Mouse (Mus musculus) stomach, embryonic 15.5 days (tissue): ENCODE measurements around the gene Frem2. TPM values are rescaled to one million over a fixed set of nuclear protein-coding genes. Genes with fewer than 3 reads are reported as not detected.
A peak's percentile ranks its signal among the peaks of the same experiment; 100 is the strongest.

Source experiments
- ATAC-seq: fragments of 200-750 bp; cut with Nextera tagmentation; 2 replicates; pipeline ENCODE4 v1.8.0; 2017; ENCODE audit warnings: low read depth, moderate number of reproducible peaks, moderate TSS enrichment; ENCODE audit not compliant: insufficient read depth, low FRiP score
- H3K27ac ChIP-seq: fragments of 300-500 bp; sonication (generic); 2 replicates; pipeline ENCODE4 v1.5.1; 2015; ENCODE audit warnings: mild to moderate bottlenecking, inconsistent platforms
- H3K27me3 ChIP-seq: fragments of 300-500 bp; sonication (generic); replicated peaks from 2 replicates; pipeline ENCODE4 v1.6.1; 2015; ENCODE audit warnings: inconsistent platforms
- H3K36me3 ChIP-seq: fragments of 300-500 bp; sonication (generic); 2 replicates; pipeline ENCODE4 v1.6.1; 2015; ENCODE audit warnings: inconsistent platforms
- H3K4me1 ChIP-seq: fragments of 300-500 bp; sonication (generic); 2 replicates; pipeline ENCODE4 v1.6.1; 2015; ENCODE audit warnings: inconsistent platforms
- H3K4me2 ChIP-seq: fragments of 300-500 bp; sonication (generic); 2 replicates; pipeline ENCODE4 v1.6.1; 2015; ENCODE audit warnings: mild to moderate bottlenecking, inconsistent platforms
- H3K4me3 ChIP-seq: fragments of 300-500 bp; sonication (generic); replicated peaks from 2 replicates; pipeline ENCODE4 v1.5.1; 2015; ENCODE audit warnings: inconsistent platforms
- H3K9ac ChIP-seq: fragments of 300-500 bp; sonication (generic); 2 replicates; pipeline ENCODE4 v1.6.1; 2015; ENCODE audit warnings: inconsistent platforms
- H3K9me3 ChIP-seq: fragments of 300-500 bp; sonication (generic); 2 replicates; pipeline ENCODE4 v1.6.1; 2016; ENCODE audit warnings: inconsistent platforms
- WGBS: fragments of 180-500 bp; shearing (Covaris S2); methylation state at CpG from one replicate; pipeline ENCODE4 v1.1.7; 2015; 5-methylcytosine and 5-hydroxymethylcytosine counted together
- polyA plus RNA-seq: library from polyadenylated mRNA; unstranded; fragments of >200 nt; fragmentation: Nextera tagmentation; extraction: Ambion mirVana; gene quantifications from 2 replicates; pipeline ENCODE4 v1.2.1, GENCODE M21; 2015

Frem2 gene
- polyA plus RNA-seq, 1 experiment from 2014 or later: 12.0 TPM

DNA sequence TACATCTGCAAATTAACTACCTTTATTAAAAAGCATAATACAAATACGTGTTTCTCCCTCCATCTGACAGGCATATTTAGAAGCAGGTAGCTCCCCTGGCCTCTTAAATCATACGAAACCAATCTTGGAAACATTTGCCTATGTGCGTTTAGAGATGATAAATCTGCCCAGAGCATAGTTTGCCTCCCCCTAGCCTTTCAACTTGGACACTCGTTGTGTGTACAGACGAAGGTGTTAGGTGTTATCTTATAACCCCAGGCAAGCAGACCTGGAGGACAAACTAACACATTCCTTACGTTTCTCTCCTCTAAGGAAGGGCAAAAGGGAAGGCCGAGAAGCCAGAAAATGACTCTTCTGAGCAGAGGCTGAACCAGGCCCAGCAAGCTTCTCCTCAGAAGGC, 104.5 kb downstream of the Frem2 start:
- no peak overlapping the region for H3K27ac ChIP-seq
- WGBS: 47% methylated on average over 7 of the region's 7 CpGs
- H3K9ac ChIP-seq: no peak overlapping the region

DNA sequence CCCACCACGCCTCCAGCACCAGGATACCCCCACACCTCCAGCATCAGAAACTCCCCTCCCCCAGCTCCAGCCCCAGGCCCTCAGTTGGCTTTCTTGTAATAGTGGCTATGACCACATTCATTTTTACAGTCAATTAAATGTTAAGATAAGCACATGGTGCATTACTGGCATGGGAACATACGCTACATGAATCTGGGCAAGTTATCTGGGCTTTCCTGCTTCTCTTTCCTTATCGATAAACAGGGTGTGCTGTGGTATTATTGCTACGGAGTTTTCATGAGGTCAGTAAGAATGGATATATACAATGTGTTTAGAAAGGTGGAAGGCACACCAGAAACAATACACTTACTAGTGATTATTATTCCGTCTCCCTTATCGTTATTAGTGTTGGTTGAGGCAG, 125.1 kb downstream of the Frem2 start:
- 87% methylated on average over 6 of the region's 6 CpGs for WGBS
- Histone ChIP-seq H3K36me3 (0 out of 2 replicates have a peak, but pooled peaks cover under 1% of the 10 kb centered on the region), H3K27ac (no peak overlapping the region), H3K4me3 (no peak overlapping the region), H3K4me2 (no peak overlapping the region), H3K9ac (no peak overlapping the region), H3K4me1 (no peaks in the 10 kb centered on the region), H3K27me3 (no peaks in the 10 kb centered on the region), H3K9me3 (no peaks in the 10 kb centered on the region)
- ATAC-seq: no peak

More for the DNA sequence above, 104.5 kb downstream of the Frem2 start:
- H3K4me3 ChIP-seq: no peak overlapping the region
- H3K36me3 ChIP-seq: 0 out of 2 replicates have a peak, but pooled peaks cover 3% of the 10 kb centered on the region
- no peak for ATAC-seq
- no peaks in the 10 kb centered on the region for H3K9me3 ChIP-seq
- H3K27me3 ChIP-seq: no peaks in the 10 kb centered on the region
- no peak overlapping the region for H3K4me2 ChIP-seq
- H3K4me1 ChIP-seq: peaks cover 12% of the 10 kb centered on the region; the same call in 1 of the 2 replicates

DNA sequence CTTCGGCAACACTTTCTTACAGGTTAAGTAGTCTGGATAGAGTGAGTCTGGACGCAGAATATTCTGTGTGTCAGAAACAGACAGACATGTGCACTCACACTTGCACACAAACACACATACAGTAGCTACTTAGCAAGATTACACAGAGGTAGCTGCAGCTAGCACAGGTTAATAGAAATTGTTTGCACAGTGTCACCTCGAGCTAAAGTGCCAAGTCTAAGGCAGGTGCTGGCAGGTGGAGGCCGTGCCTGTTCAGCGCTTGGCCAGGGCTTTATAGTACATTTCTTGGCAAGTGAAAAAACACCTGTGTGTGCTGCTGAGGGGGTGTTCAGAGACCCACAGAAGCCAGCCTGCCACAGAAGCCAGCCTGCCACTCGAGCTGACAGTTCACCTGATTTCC, 126.8 kb downstream of the Frem2 start:
- Histone ChIP-seq H3K27ac (no peak overlapping the region), H3K9ac (no peak overlapping the region), H3K27me3 (no peaks in the 10 kb centered on the region), H3K36me3 (no peaks in the 10 kb centered on the region), H3K9me3 (no peaks in the 10 kb centered on the region), H3K4me1 (no peaks in the 10 kb centered on the region), H3K4me2 (no peak overlapping the region), H3K4me3 (no peak overlapping the region)
- ATAC-seq: peak; percentile 86
- WGBS: 56% methylated on average over 6 of the region's 6 CpGs

DNA sequence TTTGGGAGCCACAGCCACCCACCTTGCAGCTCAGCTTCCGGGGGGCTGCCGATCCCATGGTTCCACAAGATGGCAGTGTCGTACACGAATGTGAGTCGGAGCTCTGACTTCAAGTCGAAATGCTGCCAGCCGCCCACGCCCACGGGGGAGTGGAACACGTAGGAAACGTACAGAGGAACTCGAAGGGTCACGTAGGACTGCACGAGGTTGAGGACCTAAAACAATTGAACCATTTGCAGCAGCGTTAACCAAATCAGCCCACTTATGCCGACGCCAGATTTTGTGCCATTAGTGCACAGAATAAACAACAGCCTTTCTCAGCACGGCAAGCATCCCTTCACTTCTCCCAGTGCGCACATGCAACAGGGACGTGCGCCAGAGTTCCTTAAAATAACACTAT, 131.4 kb downstream of the Frem2 start:
- peak; percentile 42; the same call in 1 of the 2 replicates for ATAC-seq
- 6% methylated on average over 21 of the region's 21 CpGs for WGBS
- no peaks in the 10 kb centered on the region for H3K9me3 ChIP-seq

DNA sequence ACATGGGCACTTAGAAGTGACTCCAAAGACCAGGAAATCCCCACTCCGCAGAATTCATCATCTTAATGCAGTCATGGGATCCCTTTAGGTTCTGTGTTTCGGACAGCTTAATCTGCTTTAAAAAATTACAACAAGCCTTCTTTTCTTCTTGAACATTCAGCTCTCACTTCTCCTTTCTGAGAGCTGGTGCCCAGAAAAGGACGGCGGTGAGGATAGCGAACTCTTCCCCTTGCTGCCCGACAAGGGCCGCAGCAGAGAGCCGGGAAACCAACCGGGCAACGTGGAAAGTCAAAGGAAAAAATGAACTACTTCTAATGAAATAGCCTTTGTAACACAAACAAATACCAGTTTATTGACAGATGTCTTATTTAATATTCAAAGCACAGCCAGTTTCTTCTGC, 134.4 kb downstream of the Frem2 start:
- no peaks in the 10 kb centered on the region for H3K27me3 ChIP-seq
- H3K4me2 ChIP-seq: no peak overlapping the region
- no peaks in the 10 kb centered on the region for H3K4me1 ChIP-seq
- H3K36me3 ChIP-seq: no peaks in the 10 kb centered on the region
- ATAC-seq: no peak
- H3K9me3 ChIP-seq: no peaks in the 10 kb centered on the region
- WGBS: 86% methylated on average over 10 of the region's 10 CpGs
- H3K4me3 ChIP-seq: no peak overlapping the region
- H3K9ac ChIP-seq: no peak overlapping the region
- H3K27ac ChIP-seq: no peak overlapping the region

More for the DNA sequence above, 131.4 kb downstream of the Frem2 start:
- Histone ChIP-seq H3K9ac (no peak overlapping the region), H3K4me2 (peak overlapping the region; percentile 52), H3K27ac (no peak overlapping the region), H3K4me3 (peak overlapping the region; percentile 33), H3K36me3 (no peaks in the 10 kb centered on the region), H3K27me3 (no peaks in the 10 kb centered on the region), H3K4me1 (no peaks in the 10 kb centered on the region)

DNA sequence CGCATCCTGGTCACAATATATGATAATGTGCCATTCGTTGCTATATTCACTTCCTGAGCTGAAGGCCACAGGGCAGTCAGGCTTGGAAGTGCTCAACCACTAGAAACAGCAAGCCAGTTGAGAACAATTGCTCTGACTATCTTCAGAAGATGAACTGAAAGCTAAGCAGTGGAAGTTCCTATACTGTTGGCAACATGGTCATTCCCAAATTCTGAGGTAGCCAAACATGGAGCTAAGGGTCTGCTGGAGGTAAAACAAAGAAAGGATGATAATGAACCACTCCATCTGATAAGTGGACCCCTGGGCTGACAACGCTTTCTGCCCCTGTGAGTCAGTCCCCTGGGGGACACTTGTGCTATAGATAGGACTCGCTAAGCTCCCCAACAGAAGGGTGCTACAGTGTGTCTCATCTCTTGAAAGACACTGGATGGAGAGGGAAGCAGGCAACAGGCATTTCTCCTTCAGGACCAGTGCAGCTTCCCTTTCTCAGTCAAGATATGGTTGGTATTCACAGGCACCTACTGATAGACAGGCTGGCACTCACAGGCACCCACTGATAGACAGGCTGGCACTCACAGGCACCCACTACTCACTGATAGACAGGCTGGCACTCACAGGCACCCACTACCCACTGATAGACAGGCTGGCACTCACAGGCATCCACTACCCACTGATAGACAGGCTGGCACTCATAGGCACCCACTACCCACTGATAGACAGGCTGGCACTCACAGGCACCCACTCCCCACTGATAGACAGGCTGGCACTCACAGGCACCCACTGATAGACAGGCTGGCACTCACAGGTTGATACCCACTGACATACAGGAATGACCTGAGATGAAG, 142.7 kb downstream of the Frem2 start:
- H3K4me2 ChIP-seq: no peak overlapping the region
- ATAC-seq: no peak
- H3K4me3 ChIP-seq: no peak overlapping the region
- no peaks in the 10 kb centered on the region for H3K27me3 ChIP-seq
- H3K27ac ChIP-seq: no peak overlapping the region
- no peak overlapping the region for H3K9ac ChIP-seq
- H3K4me1 ChIP-seq: no peaks in the 10 kb centered on the region
- 0 out of 2 replicates have a peak, but pooled peaks cover 3% of the 10 kb centered on the region for H3K36me3 ChIP-seq
- WGBS: 85% methylated on average over 4 of the region's 4 CpGs
- no peaks in the 10 kb centered on the region for H3K9me3 ChIP-seq

DNA sequence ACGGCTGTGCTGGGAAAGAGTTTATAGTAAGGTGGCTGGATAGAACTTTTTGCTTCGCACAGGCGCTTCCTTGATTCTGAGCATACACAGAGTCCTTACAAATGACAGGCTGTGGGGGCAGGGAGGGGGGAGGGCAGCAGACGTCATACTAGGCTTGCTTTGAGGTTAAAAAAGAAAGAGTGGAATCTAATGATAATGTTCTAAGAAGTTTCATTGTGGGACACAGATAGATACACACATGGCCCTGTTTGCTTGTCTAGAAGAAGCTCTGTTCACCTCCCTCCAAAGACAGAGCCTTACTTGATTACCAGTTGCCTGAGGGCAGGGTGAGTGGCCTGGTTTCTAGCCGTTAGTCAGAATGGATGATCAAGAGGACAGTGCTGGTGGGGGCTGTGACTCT, 144.1 kb downstream of the Frem2 start:
- Histone ChIP-seq H3K27ac (no peak overlapping the region), H3K27me3 (no peaks in the 10 kb centered on the region), H3K9ac (no peak overlapping the region), H3K4me1 (no peaks in the 10 kb centered on the region), H3K4me3 (no peak overlapping the region), H3K36me3 (0 out of 2 replicates have a peak, but pooled peaks cover 3% of the 10 kb centered on the region), H3K9me3 (no peaks in the 10 kb centered on the region), H3K4me2 (no peak overlapping the region)
- no peak for ATAC-seq
- 39% methylated on average over 5 of the region's 5 CpGs for WGBS

DNA sequence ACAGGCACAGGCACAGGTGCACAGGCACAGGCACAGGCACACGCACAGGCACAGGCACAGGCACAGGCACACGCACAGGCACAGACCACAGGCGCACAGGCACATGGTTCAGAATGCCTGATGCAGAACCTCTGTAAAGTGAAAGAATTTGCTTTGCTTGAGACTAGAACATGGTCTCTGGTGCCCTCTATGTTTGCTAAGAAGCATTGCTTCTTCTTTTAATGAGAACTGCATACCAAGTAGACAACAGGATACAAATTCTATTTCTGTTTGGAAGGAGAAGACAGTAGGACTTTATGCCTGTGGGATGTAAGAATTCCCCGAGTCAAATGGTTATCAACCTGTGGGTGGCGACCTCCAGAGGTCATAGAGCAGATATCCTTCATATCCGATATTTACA, 154.7 kb downstream of the Frem2 start:
- Histone ChIP-seq H3K27ac (no peak overlapping the region), H3K4me3 (no peak overlapping the region), H3K9me3 (no peaks in the 10 kb centered on the region), H3K9ac (no peak overlapping the region), H3K4me2 (no peak overlapping the region), H3K27me3 (no peaks in the 10 kb centered on the region), H3K36me3 (no peaks in the 10 kb centered on the region), H3K4me1 (no peaks in the 10 kb centered on the region)
- ATAC-seq: no peak
- 73% methylated on average over 6 of the region's 6 CpGs for WGBS

DNA sequence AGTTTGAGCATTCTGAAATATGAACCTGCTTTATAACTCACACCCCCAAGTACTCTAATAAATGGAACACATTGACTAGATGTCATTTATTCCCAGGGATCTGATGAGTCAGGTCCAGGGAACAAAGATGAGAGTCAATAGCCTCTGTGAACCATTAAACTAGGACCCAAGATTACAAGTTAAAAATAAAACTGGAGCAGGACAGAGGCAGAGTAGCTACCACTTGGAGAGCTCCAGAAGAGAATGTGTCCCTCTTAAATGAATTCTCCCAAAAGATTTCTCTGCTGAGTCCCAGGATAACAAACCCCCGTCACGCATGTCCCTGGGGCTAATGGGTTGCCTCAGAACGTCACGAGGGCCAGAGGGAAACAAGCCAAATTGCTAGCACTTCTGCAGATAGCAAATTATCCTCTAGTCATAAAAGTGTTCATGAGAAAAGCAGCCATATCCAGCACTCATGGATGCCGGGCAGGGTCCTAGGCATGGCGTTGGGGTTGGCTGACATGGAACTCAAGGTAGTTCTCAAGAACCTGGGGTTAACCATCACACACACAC, 158.7 kb downstream of the Frem2 start:
- Histone ChIP-seq H3K9me3 (no peaks in the 10 kb centered on the region), H3K36me3 (no peaks in the 10 kb centered on the region), H3K9ac (no peak overlapping the region), H3K27me3 (no peaks in the 10 kb centered on the region), H3K4me2 (no peak overlapping the region), H3K27ac (no peak overlapping the region), H3K4me3 (no peak overlapping the region), H3K4me1 (no peaks in the 10 kb centered on the region)
- 72% methylated on average over 6 of the region's 6 CpGs for WGBS
- ATAC-seq: no peak

DNA sequence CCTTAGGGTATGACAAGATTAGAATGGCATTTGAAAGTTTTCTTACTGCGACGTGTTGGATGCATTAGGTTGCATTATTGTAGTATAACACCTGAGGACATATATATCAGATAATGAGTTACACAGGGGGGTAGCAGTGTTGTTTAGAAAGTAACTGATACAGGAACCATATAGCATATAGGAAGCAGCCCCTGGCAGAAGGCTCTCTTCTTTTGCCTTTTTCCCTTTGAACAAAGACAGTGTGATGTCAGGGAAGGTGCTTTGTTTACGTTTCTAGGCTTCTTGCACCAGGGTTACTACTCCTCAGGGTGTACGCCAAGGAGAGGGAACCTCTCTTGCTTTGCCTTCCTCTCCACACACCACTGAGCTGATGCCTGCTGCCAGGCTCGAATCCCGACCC, 168.8 kb downstream of the Frem2 start, which contains the start of gene Stoml3:
Stoml3 (plus strand) TSS at position 301 of the 400 bp plus-strand sequence.
- no peak within 1 kb of the TSS for H3K4me3 ChIP-seq
- H3K4me1 ChIP-seq: no peaks in the 10 kb centered on the region
- no peak within 1 kb of the TSS for H3K27ac ChIP-seq
- no peak within 1 kb of the TSS for H3K4me2 ChIP-seq
- H3K9ac ChIP-seq: no peak within 1 kb of the TSS
- no peaks in the 10 kb centered on the region for H3K9me3 ChIP-seq
- no peaks in the 10 kb centered on the region for H3K36me3 ChIP-seq
- ATAC-seq: no peak
- WGBS: 77% methylated on average over 6 of the region's 6 CpGs
- H3K27me3 ChIP-seq: no peaks in the 10 kb centered on the region

DNA sequence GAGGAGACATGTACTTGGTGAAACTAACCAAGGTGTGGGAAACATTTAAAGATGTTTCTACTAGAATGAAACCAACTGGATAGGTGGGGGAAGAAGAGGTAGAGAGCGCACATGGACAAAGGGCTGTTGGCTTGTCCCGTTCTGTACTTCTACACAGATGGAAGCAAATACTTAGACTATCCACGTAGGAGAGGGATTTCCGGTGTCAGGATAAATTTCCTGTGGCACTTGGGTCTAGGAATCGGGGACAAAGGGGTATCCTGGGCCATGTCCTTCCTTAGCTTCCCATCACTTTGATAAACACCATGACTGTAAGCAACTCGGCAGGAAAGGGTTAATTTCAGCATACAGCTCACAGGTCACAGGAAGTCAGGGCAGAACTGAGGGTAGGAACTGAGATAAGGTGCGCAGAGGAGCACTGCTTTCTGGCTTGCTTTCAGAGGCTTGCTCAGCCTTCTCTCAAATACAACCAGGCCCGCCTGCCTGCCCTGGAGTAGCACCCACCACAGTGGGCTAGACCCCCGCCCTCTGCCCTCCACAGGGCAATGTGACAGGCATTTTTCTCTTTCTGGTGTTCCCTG, 170.1 kb downstream of the Frem2 start:
- no peaks in the 10 kb centered on the region for H3K9me3 ChIP-seq
- H3K27ac ChIP-seq: no peak overlapping the region
- no peak overlapping the region for H3K4me2 ChIP-seq
- 58% methylated on average over 9 of the region's 9 CpGs for WGBS
- no peak overlapping the region for H3K9ac ChIP-seq
- ATAC-seq: no peak
- no peaks in the 10 kb centered on the region for H3K27me3 ChIP-seq
- no peak overlapping the region for H3K4me3 ChIP-seq
- peaks cover under 1% of the 10 kb centered on the region; the same call in 1 of the 2 replicates for H3K36me3 ChIP-seq
- no peaks in the 10 kb centered on the region for H3K4me1 ChIP-seq

DNA sequence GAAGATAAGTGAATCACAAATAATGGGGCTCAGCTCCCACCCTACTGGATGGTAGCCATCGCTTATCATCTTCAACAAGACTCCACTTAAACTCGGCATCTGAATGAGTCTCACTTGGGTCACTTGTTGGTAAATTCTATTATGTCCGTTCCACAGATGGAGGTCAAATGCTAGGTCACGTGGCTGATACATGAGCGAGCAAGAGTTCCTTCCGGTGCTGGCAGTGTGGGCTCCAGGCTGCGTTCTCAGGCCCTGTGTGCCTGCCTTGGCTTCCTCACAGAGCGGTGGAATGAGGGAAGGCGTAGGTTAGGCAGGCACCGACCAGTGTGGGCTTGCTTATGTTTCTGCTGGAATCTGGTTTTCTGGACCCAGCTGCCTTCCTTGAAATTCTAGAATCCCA, 170.6 kb downstream of the Frem2 start:
- Histone ChIP-seq H3K27ac (no peak overlapping the region), H3K9ac (no peak overlapping the region), H3K4me3 (no peak overlapping the region), H3K4me2 (no peak overlapping the region), H3K4me1 (no peaks in the 10 kb centered on the region), H3K36me3 (peaks cover 4% of the 10 kb centered on the region; the same call in 1 of the 2 replicates), H3K27me3 (no peaks in the 10 kb centered on the region), H3K9me3 (no peaks in the 10 kb centered on the region)
- ATAC-seq: no peak
- WGBS: 65% methylated on average over 10 of the region's 10 CpGs
